Mouse (Mus musculus): ENCODE measurements around the gene Map3k7cl.

Gene Map3k7cl

GRCm38 (mm10) chr16:87585548-87586262 is 32.6 kb downstream of the Map3k7cl start:
- DNase-seq (ENCODE audit: low spot score in 2 of 2), result no peak

DNA sequence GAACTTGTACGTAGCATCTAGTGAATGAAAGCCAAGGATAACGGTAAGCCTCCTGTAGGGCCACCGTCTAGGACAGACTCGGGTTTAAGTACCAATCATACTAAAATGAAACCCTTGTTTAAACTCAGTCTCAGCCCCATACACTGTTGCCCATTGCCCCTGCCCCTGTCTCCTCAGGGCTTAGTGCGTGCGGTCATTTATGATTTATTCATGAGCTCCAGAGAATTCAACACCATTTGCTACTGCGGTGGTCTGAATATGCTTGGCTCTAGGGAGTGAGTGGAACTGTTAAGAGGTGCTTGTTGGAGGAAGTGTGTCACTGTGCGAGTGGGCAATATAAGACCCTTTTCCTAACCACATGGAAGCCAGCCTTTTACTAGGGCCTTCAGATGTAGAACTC is 34.7 kb downstream of the Map3k7cl start:
- no peak for DNase-seq (ENCODE audit: low spot score in 2 of 2)

DNA sequence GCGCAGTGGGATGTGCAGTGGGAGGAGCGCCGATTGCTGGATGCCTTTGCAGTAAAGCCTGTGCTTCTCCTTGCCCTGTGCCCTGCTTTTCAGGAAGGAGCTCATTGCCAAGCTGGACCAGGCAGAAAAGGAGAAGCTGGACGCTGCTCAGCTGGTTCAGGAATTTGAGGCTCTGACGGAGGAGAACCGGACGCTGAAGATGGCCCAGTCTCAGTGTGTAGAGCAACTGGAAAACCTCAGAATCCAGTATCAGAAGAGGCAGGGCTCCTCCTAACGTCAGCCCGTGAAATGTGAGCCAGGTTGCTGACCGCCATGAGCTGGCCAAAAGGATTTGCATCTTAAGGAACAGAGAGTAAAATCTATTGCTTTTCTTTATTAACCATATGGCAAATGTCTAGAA is 41.0 kb downstream of the Map3k7cl start:
- DNase-seq (ENCODE audit: low spot score in 2 of 2), result no peak

GRCm38 (mm10) chr16:87595149-87595548 is 42.0 kb downstream of the Map3k7cl start:
- DNase-seq (ENCODE audit: low spot score in 2 of 2), result no peak

DNA sequence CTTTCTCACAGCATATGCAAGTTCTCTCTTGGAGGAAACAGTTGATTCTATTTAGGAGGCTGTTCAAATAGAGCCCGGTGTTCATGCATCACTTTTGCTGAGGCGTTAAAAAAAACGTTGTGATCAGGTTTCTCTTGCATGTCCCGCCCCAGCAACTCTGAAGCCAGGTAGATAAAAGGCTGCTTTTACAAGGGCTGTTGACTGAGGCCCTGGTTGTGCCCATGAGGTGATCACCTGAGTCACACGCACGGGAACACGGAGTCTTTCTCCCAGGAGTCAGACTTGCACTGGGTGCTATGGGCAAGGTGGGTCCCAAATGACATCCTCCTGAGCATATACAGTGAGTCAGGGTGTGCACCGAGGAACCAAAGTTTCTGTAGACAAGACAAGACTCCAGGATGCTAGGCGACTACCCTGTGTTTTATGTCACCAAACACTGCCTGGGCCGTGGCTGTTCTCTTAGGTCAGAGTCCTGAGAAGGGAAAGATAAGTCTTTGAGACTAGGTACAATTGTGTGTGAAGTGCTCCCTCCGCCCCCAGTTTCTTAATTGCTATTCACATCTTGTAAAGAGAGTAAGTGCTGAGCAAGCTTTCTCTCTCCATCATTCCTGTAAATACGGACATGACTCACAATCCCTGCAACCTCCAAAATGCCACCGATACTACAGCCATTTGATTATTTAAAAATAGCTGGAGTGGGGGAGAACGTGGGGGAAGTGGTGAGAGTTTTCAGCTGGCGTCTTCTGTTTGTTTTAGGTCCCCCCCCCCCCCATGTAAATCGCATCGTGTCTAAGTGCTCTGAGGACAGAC is 49.8 kb downstream of the Map3k7cl start:
- no peak for DNase-seq (ENCODE audit: low spot score in 2 of 2)

- DNase-seq (ENCODE audit: low spot score in 2 of 2), result no peak
These were observed 50.9 kb downstream of the Map3k7cl start for GRCm38 (mm10) chr16:87604002-87604401.

DNA sequence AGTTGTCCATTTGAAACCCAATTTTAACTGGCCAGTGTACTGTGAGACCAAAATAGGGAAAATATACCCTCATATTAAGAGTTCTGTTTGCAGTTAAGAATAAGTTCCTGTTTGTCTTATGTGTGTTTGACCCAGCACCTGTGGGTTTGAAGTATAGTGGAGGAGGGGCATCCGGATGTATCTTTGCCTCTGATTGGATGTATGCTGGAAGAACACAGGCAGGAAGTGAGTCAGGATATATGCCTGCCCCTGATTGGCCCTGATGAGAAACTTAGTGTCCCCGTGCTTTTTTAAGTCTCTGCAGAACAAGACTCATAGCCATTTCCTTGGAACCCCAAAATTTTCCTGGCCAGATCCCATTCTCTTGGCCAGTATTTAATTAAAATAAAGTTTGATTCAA is 51.8 kb downstream of the Map3k7cl start:
- no peak for DNase-seq (ENCODE audit: low spot score in 2 of 2)

- DNase-seq (ENCODE audit: low spot score in 2 of 2), result no peak
These were observed 54.3 kb downstream of the Map3k7cl start for GRCm38 (mm10) chr16:87607383-87607782.

DNA sequence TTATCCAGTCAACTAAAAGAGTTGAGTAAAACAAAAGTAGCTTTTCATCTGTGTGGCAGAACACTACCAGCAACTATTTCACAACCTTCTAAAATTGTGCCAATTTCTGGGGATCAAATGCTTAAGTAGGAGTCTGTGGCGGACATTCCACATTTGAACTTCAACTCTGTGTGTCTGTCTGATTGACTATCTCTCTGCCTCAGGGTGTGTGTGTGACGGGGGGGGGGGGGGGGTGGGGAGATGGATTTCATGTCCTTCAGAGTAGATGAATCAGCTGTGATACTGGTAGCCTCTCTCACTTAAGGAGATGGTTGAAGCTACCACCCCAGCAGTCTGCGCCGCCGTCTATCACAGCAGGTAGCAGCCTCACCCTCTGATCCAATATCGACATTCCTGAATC is 54.8 kb downstream of the Map3k7cl start:
- DNase-seq (ENCODE audit: low spot score in 2 of 2), result no peak

GRCm38 (mm10) chr16:87610142-87610541 is 57.0 kb downstream of the Map3k7cl start:
- no peak for DNase-seq (ENCODE audit: low spot score in 2 of 2)

DNA sequence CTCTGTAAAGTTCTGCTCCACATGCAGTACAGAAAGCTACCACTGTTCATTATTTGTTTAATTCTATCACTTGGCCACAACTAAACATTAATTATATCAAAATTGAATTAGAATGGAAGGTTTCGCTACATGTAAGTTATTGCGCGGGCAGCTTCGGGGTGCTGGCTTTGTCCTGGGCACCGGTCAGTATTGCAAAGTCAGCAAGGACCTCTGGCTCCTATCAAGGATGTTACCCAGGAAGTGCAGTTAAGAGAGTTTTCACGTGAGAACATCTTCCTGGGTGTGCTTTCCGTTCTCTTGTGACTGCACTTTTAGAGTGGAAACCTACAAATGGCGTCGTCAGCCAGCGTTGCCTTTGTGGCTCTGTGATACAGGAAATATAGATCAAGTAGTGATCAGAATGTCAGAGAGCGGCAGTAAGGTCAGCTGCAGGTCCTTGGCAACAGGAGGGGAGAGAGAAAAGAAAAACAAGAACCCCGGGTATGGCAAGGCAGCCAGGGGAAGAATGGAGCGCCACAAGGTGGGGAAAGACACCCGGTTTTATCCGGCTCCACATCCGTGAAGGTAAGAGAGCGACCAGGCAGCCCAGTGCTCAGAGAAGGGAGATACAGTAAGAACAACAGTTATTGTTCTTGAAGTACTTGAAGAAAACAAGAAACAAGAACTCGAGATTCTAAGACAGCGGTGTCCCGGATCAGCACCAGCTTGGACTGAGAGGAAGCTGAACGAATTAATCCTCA is 57.6 kb downstream of the Map3k7cl start:
- DNase-seq (ENCODE audit: low spot score in 2 of 2), result no peak

GRCm38 (mm10) chr16:87611420-87611819 is 58.3 kb downstream of the Map3k7cl start:
- no peak for DNase-seq (ENCODE audit: low spot score in 2 of 2)

- no peak for DNase-seq (ENCODE audit: low spot score in 2 of 2)
These were observed 59.2 kb downstream of the Map3k7cl start for GRCm38 (mm10) chr16:87612218-87612838.

- DNase-seq (ENCODE audit: low spot score in 2 of 2), result no peak
These were observed 64.2 kb downstream of the Map3k7cl start for GRCm38 (mm10) chr16:87617377-87617776.

DNA sequence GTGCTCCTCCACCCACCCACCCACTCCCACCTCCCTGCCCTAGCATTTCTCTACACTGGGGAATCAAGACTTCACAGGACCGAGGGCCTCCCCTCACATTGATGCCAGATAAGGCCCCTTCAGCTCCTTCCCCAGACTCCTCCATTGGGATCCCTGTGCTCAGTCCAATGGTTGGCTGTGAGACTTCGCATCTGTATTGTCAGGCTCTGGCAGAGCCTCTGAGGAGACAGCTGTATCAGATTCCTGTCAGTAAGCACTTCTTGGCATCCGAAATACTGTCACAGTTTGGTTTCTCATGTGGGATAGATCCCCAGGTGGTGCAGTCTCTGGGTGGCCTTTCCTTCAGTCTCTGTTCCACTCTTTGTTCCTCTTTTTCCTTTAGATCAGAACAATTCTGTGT is 68.1 kb downstream of the Map3k7cl start:
- no peak for DNase-seq (ENCODE audit: low spot score in 2 of 2)

- no peak for DNase-seq (ENCODE audit: low spot score in 2 of 2)
These were observed 70.8 kb downstream of the Map3k7cl start for GRCm38 (mm10) chr16:87623881-87624280.

DNA sequence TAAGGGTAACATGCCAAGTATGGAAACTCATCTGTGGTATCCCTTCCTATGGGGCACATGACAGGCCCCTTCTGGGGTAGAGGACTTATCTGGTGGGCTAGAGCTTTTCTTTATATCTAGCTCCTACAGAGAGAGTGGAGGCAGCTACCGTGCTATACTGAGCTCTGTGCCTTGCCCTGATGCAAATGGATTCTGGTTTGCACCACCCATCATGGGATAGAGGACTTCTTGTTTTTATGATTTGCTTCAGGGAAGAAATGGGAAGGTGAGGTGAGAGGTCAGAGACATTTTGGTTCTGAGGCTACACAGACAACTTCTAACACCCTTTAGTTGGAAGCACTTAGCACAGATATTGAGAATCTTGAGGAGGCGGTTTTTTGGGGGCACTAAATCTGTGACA is 71.8 kb downstream of the Map3k7cl start:
- DNase-seq (ENCODE audit: low spot score in 2 of 2), result no peak

GRCm38 (mm10) chr16:87625341-87625740 is 72.2 kb downstream of the Map3k7cl start:
- peak; percentile 50 to 69 for DNase-seq (ENCODE audit: low spot score in 2 of 2)

GRCm38 (mm10) chr16:87625816-87626215 is 72.7 kb downstream of the Map3k7cl start:
- no peak for DNase-seq (ENCODE audit: low spot score in 2 of 2)

GRCm38 (mm10) chr16:87626696-87627095 is 73.6 kb downstream of the Map3k7cl start:
- no peak for DNase-seq (ENCODE audit: low spot score in 2 of 2)

- DNase-seq (ENCODE audit: low spot score in 2 of 2), result no peak
These were observed 81.6 kb downstream of the Map3k7cl start for GRCm38 (mm10) chr16:87634709-87635108.

DNA sequence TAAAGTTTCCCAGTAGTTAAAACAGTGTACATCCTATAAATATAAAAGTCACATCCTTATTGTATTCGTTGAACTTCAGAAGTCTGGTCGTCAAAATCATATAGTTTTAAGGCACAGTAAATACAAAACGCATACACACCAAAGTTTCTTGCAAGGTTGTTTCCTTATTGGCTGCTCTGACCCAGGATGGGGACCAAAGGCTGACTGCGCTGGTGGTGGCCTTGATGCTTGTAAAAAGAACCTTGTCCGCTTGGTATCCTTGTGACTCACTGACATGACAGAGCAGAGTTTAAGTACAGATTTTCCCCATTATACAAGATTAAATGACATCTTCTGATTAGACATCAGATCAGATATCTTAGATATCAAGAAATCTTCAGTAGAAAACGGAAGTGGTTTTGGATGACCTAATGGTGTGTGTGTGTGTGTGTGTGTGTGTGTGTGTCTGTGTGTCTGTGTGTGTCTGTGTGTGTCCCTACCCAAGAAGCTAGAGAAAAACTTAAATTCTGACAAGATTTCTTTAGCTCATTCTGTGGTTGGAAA is 82.2 kb downstream of the Map3k7cl start:
- DNase-seq (ENCODE audit: low spot score in 2 of 2), result no peak
